Mouse (Mus musculus): Measurements from ENCODE around the gene Trcg1. TPM values are rescaled to one million over a fixed set of nuclear protein-coding genes. Genes with fewer than 3 reads are reported as not detected.
"Not testable (repeated sequence)": the region's sequence is repeated elsewhere in the genome, so short reads cannot be mapped to it uniquely, and the experiment has no call there.

Trcg1 gene
- polyA plus RNA-seq (2014; fragmentation: Nextera tagmentation; extraction: Ambion mirVana): not detected in 2 replicates

GRCm38 (mm10) chr9:57236256-57236655 is at the start of gene Trcg1:
Gene Trcg1 (plus strand): TSS chr9:57236556.
- no peaks in the 10 kb centered on the region for H3K36me3 ChIP-seq (ENCODE audit: control insufficient read depth, insufficient read depth, low read length)
- no peak within 1 kb of the TSS for H3K27ac ChIP-seq (ENCODE audit: low read depth, low read length)
- H3K9me3 ChIP-seq (ENCODE audit: control insufficient read depth, low read length): no peaks in the 10 kb centered on the region
- H3K4me1 ChIP-seq (ENCODE audit: control insufficient read depth, insufficient read depth, low read length): no peaks in the 10 kb centered on the region
- WGBS: 92% methylated on average over 2 of the region's 2 CpGs
- no peak for ATAC-seq (ENCODE audit: low FRiP score, low TSS enrichment)
- H3K4me2 ChIP-seq (replicated peaks; ENCODE audit: low read depth, low read length): no peak within 1 kb of the TSS
- H3K27me3 ChIP-seq (ENCODE audit: control insufficient read depth, insufficient read depth, low read length): no peaks in the 10 kb centered on the region
- H3K4me3 ChIP-seq (ENCODE audit: low read length): no peak within 1 kb of the TSS
- no peak within 1 kb of the TSS for H3K9ac ChIP-seq (ENCODE audit: low read depth, low read length)

DNA sequence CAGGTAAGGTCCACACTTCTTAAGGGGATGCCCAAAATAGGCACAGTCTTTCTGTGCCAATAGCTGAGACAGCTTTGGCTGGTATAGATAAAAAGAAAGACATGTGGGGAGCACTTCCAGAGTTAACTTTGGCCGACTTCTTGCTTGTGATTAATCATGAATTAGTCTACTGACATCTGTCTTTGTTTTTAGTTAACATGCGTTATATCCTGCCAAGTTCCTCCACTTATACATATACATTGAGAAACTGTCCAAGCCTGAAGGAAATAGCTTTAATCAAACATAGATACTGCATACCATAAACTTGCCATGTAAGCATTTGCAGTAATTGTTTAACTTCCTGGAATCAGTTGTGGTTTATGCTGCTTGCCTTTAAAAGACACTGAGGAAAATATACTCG is 39.6 kb upstream of the Trcg1 start:
- H3K27me3 ChIP-seq (ENCODE audit: control insufficient read depth, insufficient read depth, low read length): no peaks in the 10 kb centered on the region
- WGBS: 77% methylated on average over 3 of the region's 3 CpGs
- H3K4me1 ChIP-seq (ENCODE audit: control insufficient read depth, insufficient read depth, low read length): no peaks in the 10 kb centered on the region
- no peak overlapping the region for H3K9ac ChIP-seq (ENCODE audit: low read depth, low read length)
- no peak for ATAC-seq (ENCODE audit: low FRiP score, low TSS enrichment)
- H3K9me3 ChIP-seq (ENCODE audit: control insufficient read depth, low read length): no peaks in the 10 kb centered on the region
- H3K36me3 ChIP-seq (ENCODE audit: control insufficient read depth, insufficient read depth, low read length): no peaks in the 10 kb centered on the region
- no peak overlapping the region for H3K27ac ChIP-seq (ENCODE audit: low read depth, low read length)
- no peak overlapping the region for H3K4me3 ChIP-seq (ENCODE audit: low read length)
- no peak overlapping the region for H3K4me2 ChIP-seq (replicated peaks; ENCODE audit: low read depth, low read length)

- H3K4me3 ChIP-seq (ENCODE audit: low read length): no peak overlapping the region
- no peak overlapping the region for H3K9ac ChIP-seq (ENCODE audit: low read depth, low read length)
- H3K27me3 ChIP-seq (ENCODE audit: control insufficient read depth, insufficient read depth, low read length): no peaks in the 10 kb centered on the region
- 81% methylated on average over 8 of the region's 8 CpGs for WGBS
- H3K4me1 ChIP-seq (ENCODE audit: control insufficient read depth, insufficient read depth, low read length): no peaks in the 10 kb centered on the region
- H3K36me3 ChIP-seq (ENCODE audit: control insufficient read depth, insufficient read depth, low read length): no peaks in the 10 kb centered on the region
- ATAC-seq (ENCODE audit: low FRiP score, low TSS enrichment): no peak
- H3K4me2 ChIP-seq (replicated peaks; ENCODE audit: low read depth, low read length): no peak overlapping the region
- no peak overlapping the region for H3K27ac ChIP-seq (ENCODE audit: low read depth, low read length)
- H3K9me3 ChIP-seq (ENCODE audit: control insufficient read depth, low read length): no peaks in the 10 kb centered on the region
Observed at GRCm38 (mm10) chr9:57197414-57197813, 38.9 kb upstream of the Trcg1 start.

DNA sequence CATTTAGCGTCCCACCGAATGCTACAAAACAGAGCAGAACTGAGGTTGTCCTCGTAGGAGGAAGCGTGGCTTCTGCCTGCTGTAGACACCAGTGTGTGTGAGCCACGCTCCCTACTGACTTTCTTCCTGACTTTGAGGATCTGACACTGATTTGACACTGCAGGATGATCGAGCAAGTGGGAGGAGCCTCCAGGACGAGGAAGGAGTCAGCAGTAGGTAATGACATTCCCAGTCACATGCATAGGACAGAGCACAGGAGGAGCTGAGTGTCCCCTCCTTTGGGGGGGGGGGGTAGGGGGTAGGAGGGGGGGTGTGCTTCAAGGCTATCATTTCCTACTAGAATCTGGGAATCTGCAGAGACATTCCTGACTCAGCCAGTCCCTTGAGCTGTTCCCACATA is 33.4 kb upstream of the Trcg1 start:
- no peaks in the 10 kb centered on the region for H3K27me3 ChIP-seq (ENCODE audit: control insufficient read depth, insufficient read depth, low read length)
- no peak overlapping the region for H3K9ac ChIP-seq (ENCODE audit: low read depth, low read length)
- no peak overlapping the region for H3K4me3 ChIP-seq (ENCODE audit: low read length)
- no peak for ATAC-seq (ENCODE audit: low FRiP score, low TSS enrichment)
- no peaks in the 10 kb centered on the region for H3K9me3 ChIP-seq (ENCODE audit: control insufficient read depth, low read length)
- no peaks in the 10 kb centered on the region for H3K36me3 ChIP-seq (ENCODE audit: control insufficient read depth, insufficient read depth, low read length)
- no peaks in the 10 kb centered on the region for H3K4me1 ChIP-seq (ENCODE audit: control insufficient read depth, insufficient read depth, low read length)
- no peak overlapping the region for H3K27ac ChIP-seq (ENCODE audit: low read depth, low read length)
- WGBS: 74% methylated on average over 7 of the region's 7 CpGs
- H3K4me2 ChIP-seq (replicated peaks; ENCODE audit: low read depth, low read length): no peak overlapping the region

GRCm38 (mm10) chr9:57203571-57203970 is 32.8 kb upstream of the Trcg1 start:
- 87% methylated on average over 13 of the region's 13 CpGs for whole genome bisulfite sequencing
- H3K4me2 ChIP-seq (replicated peaks; ENCODE audit: low read depth, low read length): not testable (repeated sequence)

DNA sequence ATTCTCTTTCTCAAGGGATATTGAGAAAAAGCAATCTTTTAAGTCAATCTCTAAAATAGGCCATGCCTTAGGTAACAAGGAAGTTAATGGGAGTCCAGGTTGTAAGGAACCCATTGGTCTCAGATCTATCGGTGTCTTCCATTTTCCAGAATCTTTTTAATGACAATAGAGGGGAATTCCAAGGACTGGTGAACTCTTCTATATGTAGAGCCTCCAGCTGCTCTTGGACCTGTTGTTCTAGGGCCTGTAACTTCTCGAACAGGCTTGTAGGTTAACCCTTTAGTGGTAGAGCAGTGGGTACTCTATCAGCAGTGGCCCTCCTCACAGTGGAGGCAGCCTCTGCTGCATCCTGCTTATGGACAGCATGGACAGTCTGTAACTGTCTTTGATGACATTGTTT is 29.5 kb upstream of the Trcg1 start:
- H3K36me3 ChIP-seq (ENCODE audit: control insufficient read depth, insufficient read depth, low read length): no peaks in the 10 kb centered on the region
- 58% methylated on average over 2 of the region's 2 CpGs for WGBS
- H3K27ac ChIP-seq (ENCODE audit: low read depth, low read length): no peak overlapping the region
- no peak overlapping the region for H3K9ac ChIP-seq (ENCODE audit: low read depth, low read length)
- H3K4me2 ChIP-seq (replicated peaks; ENCODE audit: low read depth, low read length): no peak overlapping the region
- no peaks in the 10 kb centered on the region for H3K27me3 ChIP-seq (ENCODE audit: control insufficient read depth, insufficient read depth, low read length)
- no peak for ATAC-seq (ENCODE audit: low FRiP score, low TSS enrichment)
- H3K4me3 ChIP-seq (ENCODE audit: low read length): no peak overlapping the region
- H3K4me1 ChIP-seq (ENCODE audit: control insufficient read depth, insufficient read depth, low read length): no peaks in the 10 kb centered on the region
- H3K9me3 ChIP-seq (ENCODE audit: control insufficient read depth, low read length): no peaks in the 10 kb centered on the region

More at GRCm38 (mm10) chr9:57203571-57203970, 32.8 kb upstream of the Trcg1 start:
- ATAC-seq (ENCODE audit: low FRiP score, low TSS enrichment); H3K27me3 ChIP-seq (ENCODE audit: control insufficient read depth, insufficient read depth, low read length); H3K9me3 ChIP-seq (ENCODE audit: control insufficient read depth, low read length); H3K4me3 ChIP-seq (ENCODE audit: low read length); H3K27ac ChIP-seq (ENCODE audit: low read depth, low read length); H3K4me1 ChIP-seq (ENCODE audit: control insufficient read depth, insufficient read depth, low read length); H3K36me3 ChIP-seq (ENCODE audit: control insufficient read depth, insufficient read depth, low read length); H3K9ac ChIP-seq (ENCODE audit: low read depth, low read length): not testable (repeated sequence)

DNA sequence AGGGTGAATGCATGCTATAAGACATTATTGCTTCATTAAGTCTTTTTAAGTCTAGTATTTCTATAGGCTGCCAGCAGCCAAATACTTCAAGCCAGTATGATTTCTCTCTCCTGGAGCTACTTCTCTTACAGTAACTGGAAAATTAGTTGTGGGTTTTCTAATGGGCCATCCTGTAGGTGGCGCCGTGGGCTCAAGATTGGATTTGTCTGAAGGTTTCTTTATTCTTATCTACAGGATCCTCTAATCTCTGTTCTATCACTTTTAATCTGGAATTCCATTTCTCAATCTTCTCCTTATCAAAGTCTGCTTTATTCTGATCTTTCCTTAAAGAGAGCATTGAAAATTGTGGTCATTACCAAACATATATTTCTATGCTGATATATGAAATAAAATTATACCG is 27.0 kb upstream of the Trcg1 start:
- Histone ChIP-seq H3K27ac (ENCODE audit: low read depth, low read length) (no peak overlapping the region), H3K9ac (ENCODE audit: low read depth, low read length) (no peak overlapping the region), H3K4me3 (ENCODE audit: low read length) (no peak overlapping the region), H3K4me2 (replicated peaks; ENCODE audit: low read depth, low read length) (no peak overlapping the region), H3K27me3 (ENCODE audit: control insufficient read depth, insufficient read depth, low read length) (no peaks in the 10 kb centered on the region), H3K36me3 (ENCODE audit: control insufficient read depth, insufficient read depth, low read length) (no peaks in the 10 kb centered on the region), H3K9me3 (ENCODE audit: control insufficient read depth, low read length) (no peaks in the 10 kb centered on the region), H3K4me1 (ENCODE audit: control insufficient read depth, insufficient read depth, low read length) (no peaks in the 10 kb centered on the region)
- 34% methylated on average over 3 of the region's 3 CpGs for WGBS
- ATAC-seq (ENCODE audit: low FRiP score, low TSS enrichment): no peak

- H3K4me3 ChIP-seq (ENCODE audit: low read length): no peak overlapping the region
- no peak overlapping the region for H3K27ac ChIP-seq (ENCODE audit: low read depth, low read length)
- no peak; the same call in 1 of the 2 replicates for ATAC-seq (ENCODE audit: low FRiP score, low TSS enrichment)
- H3K9ac ChIP-seq (ENCODE audit: low read depth, low read length): no peak overlapping the region
- no peaks in the 10 kb centered on the region for H3K4me1 ChIP-seq (ENCODE audit: control insufficient read depth, insufficient read depth, low read length)
- no peaks in the 10 kb centered on the region for H3K9me3 ChIP-seq (ENCODE audit: control insufficient read depth, low read length)
- no peaks in the 10 kb centered on the region for H3K27me3 ChIP-seq (ENCODE audit: control insufficient read depth, insufficient read depth, low read length)
- WGBS: 21% methylated on average over 9 of the region's 9 CpGs
- no peak overlapping the region for H3K4me2 ChIP-seq (replicated peaks; ENCODE audit: low read depth, low read length)
- H3K36me3 ChIP-seq (ENCODE audit: control insufficient read depth, insufficient read depth, low read length): no peaks in the 10 kb centered on the region
Observed at GRCm38 (mm10) chr9:57212448-57213222, 23.7 kb upstream of the Trcg1 start.

DNA sequence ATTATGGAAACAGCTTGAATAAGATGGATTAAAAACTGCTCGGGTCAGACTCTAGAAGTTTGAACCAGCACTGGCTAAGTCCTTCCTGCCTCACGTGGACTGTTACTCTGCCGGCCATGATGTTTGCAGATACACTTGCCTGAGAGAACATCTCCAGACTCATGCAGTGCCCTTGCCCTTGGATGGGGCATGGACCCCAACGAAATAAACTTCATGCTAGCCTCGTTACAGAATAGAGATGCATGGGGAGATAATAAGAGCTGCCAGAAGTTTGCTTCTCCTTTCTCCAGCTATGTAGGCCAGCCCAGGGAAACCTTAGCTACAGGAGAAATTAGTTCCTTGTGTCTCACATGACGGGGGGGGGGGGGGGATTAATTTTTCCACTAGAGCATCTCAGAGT is 21.9 kb upstream of the Trcg1 start:
- Histone ChIP-seq H3K36me3 (ENCODE audit: control insufficient read depth, insufficient read depth, low read length) (no peaks in the 10 kb centered on the region), H3K4me1 (ENCODE audit: control insufficient read depth, insufficient read depth, low read length) (no peaks in the 10 kb centered on the region), H3K27me3 (ENCODE audit: control insufficient read depth, insufficient read depth, low read length) (no peaks in the 10 kb centered on the region), H3K9ac (ENCODE audit: low read depth, low read length) (no peak overlapping the region), H3K9me3 (ENCODE audit: control insufficient read depth, low read length) (no peaks in the 10 kb centered on the region), H3K27ac (ENCODE audit: low read depth, low read length) (no peak overlapping the region), H3K4me2 (replicated peaks; ENCODE audit: low read depth, low read length) (no peak overlapping the region), H3K4me3 (ENCODE audit: low read length) (no peak overlapping the region)
- ATAC-seq (ENCODE audit: low FRiP score, low TSS enrichment): no peak
- 80% methylated on average over 6 of the region's 6 CpGs for WGBS

All from kidney, embryonic 14.5 days (tissue).